Mouse (Mus musculus) liver, adult 2 months (tissue): Measurements from ENCODE around the gene Borcs6. TPM values are rescaled to one million over a fixed set of nuclear protein-coding genes. Genes with fewer than 3 reads are reported as not detected.

Experiments
- DNase-seq: peaks from one replicate; pipeline ENCODE4 v3.0.0-alpha.2; 2011; ENCODE audit warnings: low read depth, low spot score; ENCODE audit errors: extremely low read depth
- H3K27ac ChIP-seq: fragments of 200-500 bp; replicated peaks from 2 replicates; pipeline ENCODE4 v1.5.1; 2012; ENCODE audit warnings: low read depth, mild to moderate bottlenecking, control low read depth, inconsistent platforms, low read length; ENCODE audit not compliant: insufficient read depth
- H3K27me3 ChIP-seq: fragments of 200-500 bp; 2 replicates; pipeline ENCODE4 v1.6.1; 2012; ENCODE audit warnings: mild to moderate bottlenecking, moderate library complexity, low read length, inconsistent platforms; ENCODE audit not compliant: control insufficient read depth, insufficient read depth
- H3K36me3 ChIP-seq: fragments of 200-500 bp; 2 replicates; pipeline ENCODE4 v1.6.1; 2012; ENCODE audit warnings: low read length, inconsistent platforms; ENCODE audit not compliant: control insufficient read depth, insufficient read depth
- H3K4me1 ChIP-seq: fragments of 200-500 bp; 2 replicates; pipeline ENCODE4 v1.6.1; 2011; ENCODE audit warnings: low read length; ENCODE audit not compliant: control insufficient read depth, insufficient read depth
- H3K4me3 ChIP-seq: fragments of 200-500 bp; 2 replicates; pipeline ENCODE4 v1.5.1; 2011; ENCODE audit warnings: low read depth, mild to moderate bottlenecking, control low read depth, low read length, moderate library complexity; ENCODE audit not compliant: insufficient read depth
- H3K79me2 ChIP-seq: fragments of 200-500 bp; 2 replicates; pipeline ENCODE4 v1.6.1; 2012; ENCODE audit warnings: inconsistent platforms, mild to moderate bottlenecking, low read length, moderate library complexity; ENCODE audit not compliant: control insufficient read depth, insufficient read depth
- H3K9ac ChIP-seq: fragments of 200-500 bp; 2 replicates; pipeline ENCODE4 v1.6.1; 2012; ENCODE audit warnings: low read depth, mild to moderate bottlenecking, control low read depth, inconsistent platforms, low read length
- CTCF ChIP-seq: fragments of 200-500 bp; IDR thresholded peaks from 2 replicates; pipeline ENCODE4 v1.5.1; 2011; ENCODE audit warnings: low read depth, low read length, control low read depth
- POLR2A ChIP-seq: fragments of 200-500 bp; IDR thresholded peaks from 2 replicates; pipeline ENCODE4 v1.6.1; 2011; ENCODE audit warnings: low read length, control low read depth; ENCODE audit not compliant: insufficient read depth; ENCODE audit errors: extremely low read depth
- WGBS: fragments of 180-500 bp; shearing (Covaris S2); methylation state at CpG from one replicate; pipeline ENCODE4 v1.1.7; 2018; 5-methylcytosine and 5-hydroxymethylcytosine counted together
- polyA plus RNA-seq: library from polyadenylated mRNA; depleted of rRNA; stranded (reverse); fragments of >200 nt; gene quantifications from 2 replicates; pipeline ENCODE4 v1.2.3, GENCODE M21; 2012
- total RNA-seq: library from RNA; depleted of rRNA; stranded (reverse); fragments of >200 nt; gene quantifications from 2 replicates; pipeline ENCODE4 v1.2.3, GENCODE M21; 2014

The Borcs6 gene
- total and polyA plus RNA-seq, 2 experiments = 6.5 to 11.2 TPM

GRCm38 (mm10) chr11:69052824-69053421, 6.6 kb upstream of the Borcs6 start:
- WGBS = 97% methylated on average over 2 of the region's 2 CpGs
- Histone ChIP-seq H3K4me1 (no peaks in the 10 kb centered on the region; the same call in 1 of the 2 replicates), H3K9ac (no peak overlapping the region), H3K27ac (no peak overlapping the region), H3K27me3 (no peaks in the 10 kb centered on the region), H3K79me2 (no peaks in the 10 kb centered on the region), H3K4me3 (no peak overlapping the region), H3K36me3 (no peaks in the 10 kb centered on the region)
- DNase-seq = no peak
- TF ChIP-seq POLR2A = no peak

GRCm38 (mm10) chr11:69053848-69054247, 5.7 kb upstream of the Borcs6 start:
- Histone ChIP-seq H3K27ac (no peak overlapping the region), H3K36me3 (no peaks in the 10 kb centered on the region), H3K79me2 (no peaks in the 10 kb centered on the region), H3K4me1 (peaks cover 4% of the 10 kb centered on the region), H3K27me3 (no peaks in the 10 kb centered on the region), H3K4me3 (no peak overlapping the region), H3K9ac (no peak overlapping the region)
- TF ChIP-seq POLR2A (no peak), CTCF (no peak)
- 53% methylated on average over 3 of the region's 3 CpGs for WGBS
- DNase-seq = no peak

- WGBS = 59% methylated on average over 2 of the region's 2 CpGs
- Histone ChIP-seq H3K79me2 (no peaks in the 10 kb centered on the region), H3K9ac (peak overlapping the region; percentile 75; the same call in 1 of the 2 replicates), H3K4me3 (peak overlapping the region; percentile 60), H3K4me1 (peaks cover 12% of the 10 kb centered on the region), H3K27ac (peak overlapping the region; percentile 87), H3K36me3 (no peaks in the 10 kb centered on the region), H3K27me3 (no peaks in the 10 kb centered on the region)
- TF ChIP-seq CTCF = no peak
- TF ChIP-seq POLR2A = no peak
- no peak for DNase-seq
Observed at GRCm38 (mm10) chr11:69058265-69058664, 1.3 kb upstream of the Borcs6 start.

DNA sequence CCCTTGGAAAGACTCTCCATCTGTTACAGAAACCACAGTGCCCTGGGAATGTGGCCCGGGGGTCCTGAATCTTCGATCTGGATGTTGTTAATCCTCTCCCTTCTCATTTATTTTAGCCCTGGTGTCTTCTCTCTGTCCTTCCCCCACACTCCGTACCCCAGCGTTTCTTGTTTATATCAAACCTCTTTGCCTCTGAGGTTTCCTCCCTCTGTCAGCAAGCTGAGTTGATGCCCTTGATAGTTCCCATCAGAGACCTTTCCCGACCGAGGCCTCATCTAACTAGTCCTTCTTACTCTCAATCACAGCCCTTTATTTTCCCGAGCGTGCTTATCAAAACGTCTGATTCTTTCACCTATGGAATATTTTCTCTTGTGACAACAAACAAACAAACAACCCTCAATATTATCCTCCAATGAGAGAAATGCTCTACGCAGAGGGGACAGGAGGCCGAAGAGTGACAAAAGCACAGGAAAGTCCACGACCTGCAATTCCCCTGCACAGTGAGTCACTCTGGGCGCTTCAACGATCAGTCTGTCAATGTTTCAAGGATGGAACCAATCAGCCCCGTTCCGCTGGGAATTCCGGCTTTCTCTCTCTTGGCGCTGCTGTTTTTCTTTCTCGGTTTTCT, 674 bp upstream of the Borcs6 start:
- no peak for TF ChIP-seq CTCF
- TF ChIP-seq POLR2A = no peak
- H3K27ac ChIP-seq = peak overlapping the region; percentile 87
- H3K36me3 ChIP-seq = no peaks in the 10 kb centered on the region
- peak overlapping the region; percentile 75 for H3K9ac ChIP-seq
- peak overlapping the region; percentile 60 for H3K4me3 ChIP-seq
- WGBS = under 1% methylated on average over 19 of the region's 19 CpGs
- H3K4me1 ChIP-seq = peaks cover 12% of the 10 kb centered on the region
- DNase-seq = peak; percentile 71
- H3K27me3 ChIP-seq = no peaks in the 10 kb centered on the region
- H3K79me2 ChIP-seq = no peaks in the 10 kb centered on the region

GRCm38 (mm10) chr11:69059975-69060411, 476 bp downstream of the Borcs6 start:
- peaks cover 16% of the 10 kb centered on the region for H3K4me1 ChIP-seq
- no peak for TF ChIP-seq POLR2A
- TF ChIP-seq CTCF = no peak
- DNase-seq = no peak
- no peaks in the 10 kb centered on the region for H3K27me3 ChIP-seq
- WGBS = under 1% methylated on average over 49 of the region's 49 CpGs
- H3K36me3 ChIP-seq = no peaks in the 10 kb centered on the region
- peak overlapping the region; percentile 91 for H3K9ac ChIP-seq
- H3K27ac ChIP-seq = peak overlapping the region; percentile 98
- no peaks in the 10 kb centered on the region for H3K79me2 ChIP-seq
- peak overlapping the region; percentile 100 for H3K4me3 ChIP-seq

DNA sequence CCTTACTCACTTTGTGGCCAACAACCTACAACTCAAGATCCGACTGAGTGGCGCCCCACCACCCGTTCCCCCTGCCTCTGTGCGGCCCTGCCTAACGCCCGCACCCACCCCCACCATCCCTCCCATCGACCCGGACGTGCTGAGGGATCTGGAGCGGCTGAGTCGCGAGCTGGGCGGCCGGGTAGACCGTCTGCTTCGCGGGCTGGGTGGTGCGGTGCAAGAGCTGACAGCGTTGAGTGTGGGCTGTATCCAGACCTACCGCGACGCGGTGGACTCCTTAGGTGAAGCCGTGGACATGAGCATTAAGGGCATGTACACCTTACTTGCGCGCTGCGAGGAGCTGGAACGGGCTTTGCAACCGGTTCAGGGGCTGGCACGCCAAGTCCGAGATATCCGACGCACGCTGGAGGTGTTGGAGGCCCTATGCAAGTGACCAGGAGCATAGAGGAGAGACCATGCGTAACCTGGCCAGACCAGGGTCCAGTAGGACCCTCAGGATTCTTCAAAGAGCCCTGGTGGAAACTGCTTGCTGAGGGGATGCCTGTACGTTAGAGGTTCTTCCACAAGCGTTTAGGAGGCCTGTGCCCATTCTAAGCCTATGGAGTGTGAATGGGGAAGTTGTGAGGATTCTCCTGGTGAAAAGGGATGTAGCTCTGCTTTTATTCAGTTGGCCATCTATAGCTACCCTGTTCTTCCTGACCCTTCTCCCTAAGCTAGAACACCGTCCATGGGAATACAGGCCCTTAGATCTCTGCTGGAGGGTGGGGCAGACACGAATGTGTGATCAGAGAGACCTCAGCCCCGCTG, 1.1 kb downstream of the Borcs6 start:
- Histone ChIP-seq H3K4me3 (peak overlapping the region; percentile 100), H3K4me1 (peaks cover 16% of the 10 kb centered on the region), H3K79me2 (no peaks in the 10 kb centered on the region), H3K36me3 (no peaks in the 10 kb centered on the region), H3K27ac (peak overlapping the region; percentile 98; the same call in 1 of the 2 replicates), H3K9ac (peak overlapping the region; percentile 91), H3K27me3 (no peaks in the 10 kb centered on the region)
- 5% methylated on average over 40 of the region's 40 CpGs for WGBS
- peak; percentile 29 for DNase-seq
- TF ChIP-seq POLR2A (no peak), CTCF (no peak)
